Mouse (Mus musculus) spleen, embryonic (tissue): ENCODE data around the gene Ndufs2.
"Not testable (repeated sequence)": the region's sequence is repeated elsewhere in the genome, so short reads cannot be mapped to it uniquely, and the experiment has no call there.

ENCODE experiments used
- CTCF ChIA-PET: fragments of 350-600 bp; sonication (Branson Sonifier 250); formaldehyde crosslinking; loops from one replicate; lab custom pipeline; 2022; lab: Charles Lee

The Ndufs2 gene

GRCm38 (mm10) chr1:171256937-171257548 lies 5.9 kb upstream of the Ndufs2 start:
- CTCF ChIA-PET = interaction anchor here (0.6 to 1.7 kb wide), 2 partner anchors 15 to 253 kb away, joined by 6 to 9 read pairs; no protein-coding TSS in a partner anchor

GRCm38 (mm10) chr1:171256095-171256818 lies 5.1 kb upstream of the Ndufs2 start:
- CTCF ChIA-PET = no interaction called here

GRCm38 (mm10) chr1:171252415-171252814 lies 1.2 kb upstream of the Ndufs2 start:
- CTCF ChIA-PET = no interaction called here

GRCm38 (mm10) chr1:171251594-171252324 lies 571 bp upstream of the Ndufs2 start:
- CTCF ChIA-PET = interaction anchor here (0.6 to 0.7 kb wide), 2 partner anchors 9 to 14 kb away, joined by 3 to 7 read pairs; no protein-coding TSS in a partner anchor

GRCm38 (mm10) chr1:171249913-171250600 lies 1.1 kb downstream of the Ndufs2 start, which contains the start of gene Adamts4:
Gene Adamts4, plus strand, starts transcription at chr1:171250421.
- CTCF ChIA-PET = no interaction called here

GRCm38 (mm10) chr1:171248386-171249226 lies 2.6 kb downstream of the Ndufs2 start:
- CTCF ChIA-PET = interaction anchor here (0.6 kb wide), 1 partner anchor 224 kb away, joined by 4 read pairs; no protein-coding TSS in a partner anchor

GRCm38 (mm10) chr1:171247916-171248315 lies 3.3 kb downstream of the Ndufs2 start:
- CTCF ChIA-PET = interaction anchor here (1.0 kb wide), 1 partner anchor 27 kb away, joined by 3 read pairs; no protein-coding TSS in a partner anchor

- CTCF ChIA-PET = interaction anchor here (1.0 kb wide), 1 partner anchor 26 kb away, joined by 3 read pairs; no protein-coding TSS in a partner anchor
These were observed 3.7 kb downstream of the Ndufs2 start for GRCm38 (mm10) chr1:171247453-171247841.

GRCm38 (mm10) chr1:171246709-171247452 lies 4.3 kb downstream of the Ndufs2 start:
- CTCF ChIA-PET = interaction anchor here (1.0 kb wide), 1 partner anchor 26 kb away, joined by 3 read pairs; no protein-coding TSS in a partner anchor

GRCm38 (mm10) chr1:171245353-171245752 lies 5.8 kb downstream of the Ndufs2 start:
- CTCF ChIA-PET = interaction anchor here (0.6 kb wide), 2 partner anchors 26 to 327 kb away, joined by 6 to 24 read pairs; no protein-coding TSS in a partner anchor

GRCm38 (mm10) chr1:171241952-171242351 lies 9.2 kb downstream of the Ndufs2 start:
- CTCF ChIA-PET = not testable (repeated sequence)

GRCm38 (mm10) chr1:171240911-171241310 lies 10.3 kb downstream of the Ndufs2 start:
- CTCF ChIA-PET = no interaction called here

GRCm38 (mm10) chr1:171239992-171240744 lies 11.0 kb downstream of the Ndufs2 start:
- CTCF ChIA-PET = interaction anchor here (0.6 kb wide), 1 partner anchor 87 kb away, joined by 4 read pairs; no protein-coding TSS in a partner anchor

- CTCF ChIA-PET = no interaction called here
These were observed 12.7 kb downstream of the Ndufs2 start for GRCm38 (mm10) chr1:171238463-171238862.

GRCm38 (mm10) chr1:171237438-171237837 lies 13.8 kb downstream of the Ndufs2 start:
- CTCF ChIA-PET = interaction anchor here (0.6 kb wide), 1 partner anchor 14 kb away, joined by 3 read pairs; the partner anchor contains the start of gene Ndufs2

GRCm38 (mm10) chr1:171235791-171236190 lies 15.4 kb downstream of the Ndufs2 start:
- CTCF ChIA-PET = no interaction called here

GRCm38 (mm10) chr1:171234538-171234937 lies 16.6 kb downstream of the Ndufs2 start:
- CTCF ChIA-PET = no interaction called here

- CTCF ChIA-PET = no interaction called here
These were observed 17.1 kb downstream of the Ndufs2 start, which contains the start of gene Fcer1g for GRCm38 (mm10) chr1:171234126-171234525. Gene Fcer1g, minus strand, starts transcription at chr1:171234365.
